Mouse (Mus musculus) stomach, embryonic 15.5 days (tissue): ENCODE measurements around the gene S100a16. TPM values are rescaled to one million over a fixed set of nuclear protein-coding genes. Genes with fewer than 3 reads are reported as not detected.

ENCODE experiments used
- ATAC-seq: fragments of 200-750 bp; cut with Nextera tagmentation; 2 replicates; pipeline ENCODE4 v1.8.0; 2017; ENCODE audit warnings: low read depth, moderate number of reproducible peaks, moderate TSS enrichment; ENCODE audit not compliant: insufficient read depth, low FRiP score
- H3K27ac ChIP-seq: fragments of 300-500 bp; sonication (generic); 2 replicates; pipeline ENCODE4 v1.5.1; 2015; ENCODE audit warnings: mild to moderate bottlenecking, inconsistent platforms
- H3K27me3 ChIP-seq: fragments of 300-500 bp; sonication (generic); replicated peaks from 2 replicates; pipeline ENCODE4 v1.6.1; 2015; ENCODE audit warnings: inconsistent platforms
- H3K36me3 ChIP-seq: fragments of 300-500 bp; sonication (generic); 2 replicates; pipeline ENCODE4 v1.6.1; 2015; ENCODE audit warnings: inconsistent platforms
- H3K4me1 ChIP-seq: fragments of 300-500 bp; sonication (generic); 2 replicates; pipeline ENCODE4 v1.6.1; 2015; ENCODE audit warnings: inconsistent platforms
- H3K4me2 ChIP-seq: fragments of 300-500 bp; sonication (generic); 2 replicates; pipeline ENCODE4 v1.6.1; 2015; ENCODE audit warnings: mild to moderate bottlenecking, inconsistent platforms
- H3K4me3 ChIP-seq: fragments of 300-500 bp; sonication (generic); replicated peaks from 2 replicates; pipeline ENCODE4 v1.5.1; 2015; ENCODE audit warnings: inconsistent platforms
- H3K9ac ChIP-seq: fragments of 300-500 bp; sonication (generic); 2 replicates; pipeline ENCODE4 v1.6.1; 2015; ENCODE audit warnings: inconsistent platforms
- H3K9me3 ChIP-seq: fragments of 300-500 bp; sonication (generic); 2 replicates; pipeline ENCODE4 v1.6.1; 2016; ENCODE audit warnings: inconsistent platforms
- WGBS: fragments of 180-500 bp; shearing (Covaris S2); methylation state at CpG from one replicate; pipeline ENCODE4 v1.1.7; 2015; 5-methylcytosine and 5-hydroxymethylcytosine counted together
- polyA plus RNA-seq: library from polyadenylated mRNA; unstranded; fragments of >200 nt; fragmentation: Nextera tagmentation; extraction: Ambion mirVana; gene quantifications from 2 replicates; pipeline ENCODE4 v1.2.1, GENCODE M21; 2015

The S100a16 gene
- polyA plus RNA-seq, 1 experiment from 2014 or later = 274 TPM

GRCm38 (mm10) chr3:90589390-90589789 lies 52.3 kb downstream of the S100a16 start:
- Histone ChIP-seq H3K9me3 (no peaks in the 10 kb centered on the region), H3K4me2 (no peak overlapping the region), H3K9ac (no peak overlapping the region), H3K27ac (peak overlapping the region; percentile 57; the same call in 1 of the 2 replicates), H3K4me3 (no peak overlapping the region), H3K36me3 (no peaks in the 10 kb centered on the region), H3K27me3 (no peaks in the 10 kb centered on the region), H3K4me1 (peaks cover 25% of the 10 kb centered on the region)
- WGBS = 71% methylated on average over 6 of the region's 6 CpGs
- no peak for ATAC-seq

GRCm38 (mm10) chr3:90589947-90590346 lies 52.9 kb downstream of the S100a16 start, which contains the start of gene S100a2:
TSS of gene S100a2 (plus strand) at chr3:90590247.
- no peak for ATAC-seq
- 80% methylated on average over 8 of the region's 8 CpGs for WGBS
- H3K27ac ChIP-seq = peak within 1 kb of the TSS; percentile 57; the same call in 1 of the 2 replicates

More at GRCm38 (mm10) chr3:90589947-90590346, 52.9 kb downstream of the S100a16 start, which contains the start of gene S100a2:
- Histone ChIP-seq H3K27me3 (no peaks in the 10 kb centered on the region), H3K9me3 (no peaks in the 10 kb centered on the region), H3K9ac (no peak within 1 kb of the TSS), H3K4me3 (no peak within 1 kb of the TSS), H3K4me1 (peaks cover 24% of the 10 kb centered on the region; the same call in 1 of the 2 replicates), H3K4me2 (no peak within 1 kb of the TSS), H3K36me3 (no peaks in the 10 kb centered on the region)

Other genes starting within 250 kb of the S100a16 start
- gene Gatad2b, start 244.1 kb upstream of the S100a16 start, polyA plus RNA-seq = 10.5 and 10.8 TPM in 2 replicates
- gene Slc27a3, start 147.3 kb upstream of the S100a16 start, polyA plus RNA-seq = 14.5 and 16.1 TPM in 2 replicates
- gene Ints3, start 103.6 kb upstream of the S100a16 start, polyA plus RNA-seq = 27.0 and 29.2 TPM in 2 replicates
- 5.3 and 5.7 TPM in 2 replicates for gene Npr1, start 71.4 kb upstream of the S100a16 start, polyA plus RNA-seq
- gene Ilf2, start 61.1 kb upstream of the S100a16 start, polyA plus RNA-seq = 151 and 168 TPM in 2 replicates
- 71.6 and 78.5 TPM in 2 replicates for gene Snapin, start 46.2 kb upstream of the S100a16 start, polyA plus RNA-seq
- 126 and 134 TPM in 2 replicates for gene Chtop, start 27.8 kb upstream of the S100a16 start, polyA plus RNA-seq
- gene S100a1, start 22.9 kb upstream of the S100a16 start, polyA plus RNA-seq = 66.9 and 75.9 TPM in 2 replicates
- gene S100a13, start 22.8 kb upstream of the S100a16 start, polyA plus RNA-seq = 34.7 and 39.0 TPM in 2 replicates
- 43.9 and 74.6 TPM in 2 replicates for gene S100a14, start 10.4 kb upstream of the S100a16 start, polyA plus RNA-seq
- gene S100a3, start 23.3 kb downstream of the S100a16 start, polyA plus RNA-seq = 0.77 and 1.2 TPM in 2 replicates
- gene S100a2, start 53.0 kb downstream of the S100a16 start, polyA plus RNA-seq = not detected in 2 replicates
- gene Gm42674, start 64.7 kb downstream of the S100a16 start, polyA plus RNA-seq = not detected in 2 replicates
- gene S100a4, start 66.5 kb downstream of the S100a16 start, polyA plus RNA-seq = 13.0 and 13.6 TPM in 2 replicates
- 4.5 and 6.5 TPM in 2 replicates for gene S100a5, start 71.3 kb downstream of the S100a16 start, polyA plus RNA-seq
- 503 and 642 TPM in 2 replicates for gene S100a6, start 75.6 kb downstream of the S100a16 start, polyA plus RNA-seq
- 0.61 and 2.8 TPM in 2 replicates for gene S100a7a, start 116.8 kb downstream of the S100a16 start, polyA plus RNA-seq
- 295 and 384 TPM in 2 replicates for gene S100a8, start 131.7 kb downstream of the S100a16 start, polyA plus RNA-seq
- 183 and 235 TPM in 2 replicates for gene S100a9, start 158.5 kb downstream of the S100a16 start, polyA plus RNA-seq
- 0.09 TPM in 1 of 2 replicates, not detected in the other for gene Pglyrp4, start 189.7 kb downstream of the S100a16 start, polyA plus RNA-seq
- not detected in 2 replicates for gene Gm5849, start 240.6 kb downstream of the S100a16 start, polyA plus RNA-seq